Mouse (Mus musculus) cerebellum, adult 2 months (tissue): Measurements from ENCODE around the gene Gna12.

Experiments used
- CTCF ChIP-seq: fragments of 200-500 bp; IDR thresholded peaks from 2 replicates; pipeline ENCODE4 v1.5.1; 2011; ENCODE audit warnings: low read depth, mild to moderate bottlenecking, control low read depth, low read length, moderate library complexity, borderline replicate concordance; ENCODE audit not compliant: insufficient read depth
- POLR2A ChIP-seq: fragments of 200-500 bp; IDR thresholded peaks from 2 replicates; pipeline ENCODE4 v1.6.1; 2011; ENCODE audit warnings: low read length, control low read depth, borderline replicate concordance; ENCODE audit not compliant: insufficient read depth

DNA sequence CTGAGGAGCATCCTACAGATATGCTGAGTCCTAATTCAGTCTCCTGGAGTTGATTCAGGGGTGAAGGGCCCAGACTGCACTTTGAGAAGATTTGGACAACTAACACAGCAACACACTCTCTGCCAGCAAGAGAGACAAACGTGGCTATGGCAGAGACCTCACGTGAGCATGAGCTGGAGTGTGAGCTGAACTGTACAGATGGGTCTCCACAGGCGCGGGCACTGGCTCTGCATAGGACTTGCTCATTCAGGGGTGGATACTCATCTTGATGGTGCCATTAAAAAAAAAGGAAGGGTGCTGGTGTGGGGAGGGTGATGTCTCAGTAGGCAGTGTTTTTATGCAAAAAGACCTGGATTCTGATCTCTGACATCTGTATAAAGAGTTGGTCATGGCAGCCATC lies 55.1 kb downstream of the Gna12 start:
- TF ChIP-seq POLR2A (no peak), CTCF (no peak)
